Mouse (Mus musculus) v-Abl transformed pro-B cells (cell line): Measurements from ENCODE around the gene Spata5.

Source experiments
- in situ Hi-C, 2 experiments: fragments of 400-800 bp; cut with MboI; formaldehyde crosslinking; loops; one replicate each; pipeline ENCODE4 v1.15.1; 2025; ENCODE audit not compliant: unreplicated experiment in 2 of 2

Gene Spata5

GRCm38 (mm10) chr3:37418961-37419457 is 687 bp upstream of the Spata5 start:
- in situ Hi-C loops: loop anchor here (10.0 to 25.0 kb wide), 6 partner anchors 94 to 1068 kb away; partner anchors contain the start of genes Ankrd50 (in 1 of the 2), Bbs12 (in 1 of the 2), Ccna2 (in 1 of the 2) and Cetn4 (in 1 of the 2)

GRCm38 (mm10) chr3:37420072-37420471 is 376 bp downstream of the Spata5 start, which contains the start of gene Nudt6:
Gene Nudt6, minus strand, starts transcription at chr3:37420211.
- in situ Hi-C loops: loop anchor here (25.0 kb wide), 4 partner anchors 583 to 1067 kb away; partner anchors contain the start of genes Ankrd50 (in 1 of the 2), Ccna2 (in 1 of the 2) and Exosc9 (in 1 of the 2)

- in situ Hi-C loops: loop anchor here (25.0 kb wide), 4 partner anchors 583 to 1067 kb away; partner anchors contain the start of genes Ankrd50 (in 1 of the 2), Ccna2 (in 1 of the 2) and Exosc9 (in 1 of the 2)
Observed at GRCm38 (mm10) chr3:37420641-37421040, 945 bp downstream of the Spata5 start.

- in situ Hi-C loops: loop anchor here (25.0 kb wide), 4 partner anchors 584 to 1066 kb away; partner anchors contain the start of genes Ankrd50 (in 1 of the 2), Ccna2 (in 1 of the 2) and Exosc9 (in 1 of the 2)
Observed at GRCm38 (mm10) chr3:37421179-37421578, 1.5 kb downstream of the Spata5 start.

- in situ Hi-C loops: loop anchor here in 1 of 2 experiments (25.0 kb wide), 1 partner anchor 564 kb away; the partner anchor contains the start of gene 4932438A13Rik
Observed at GRCm38 (mm10) chr3:37426069-37426468, 6.4 kb downstream of the Spata5 start.

GRCm38 (mm10) chr3:37430359-37430758 is 10.7 kb downstream of the Spata5 start:
- in situ Hi-C loops: loop anchor here in 1 of 2 experiments (25.0 kb wide), 1 partner anchor 568 kb away; the partner anchor contains the start of gene 4932438A13Rik

- in situ Hi-C loops: loop anchor here in 1 of 2 experiments (25.0 kb wide), 1 partner anchor 577 kb away; the partner anchor contains the start of gene 4932438A13Rik
Observed at GRCm38 (mm10) chr3:37439770-37440169, 20.1 kb downstream of the Spata5 start.

GRCm38 (mm10) chr3:37443409-37443808 is 23.7 kb downstream of the Spata5 start:
- in situ Hi-C loops: loop anchor here in 1 of 2 experiments (25.0 kb wide), 1 partner anchor 581 kb away; the partner anchor contains the start of gene 4932438A13Rik

- in situ Hi-C loops: loop anchor here in 1 of 2 experiments (25.0 kb wide), 2 partner anchors 1031 to 1381 kb away; partner anchors contain the start of gene Ankrd50
Observed at GRCm38 (mm10) chr3:37455992-37456391, 36.3 kb downstream of the Spata5 start.

GRCm38 (mm10) chr3:37468170-37468569 is 48.5 kb downstream of the Spata5 start:
- in situ Hi-C loops: loop anchor here (5.0 to 25.0 kb wide), 4 partner anchors 164 to 1369 kb away; partner anchors contain the start of gene Ankrd50 (in 1 of the 2)

GRCm38 (mm10) chr3:37469353-37469752 is 49.7 kb downstream of the Spata5 start:
- in situ Hi-C loops: loop anchor here (5.0 to 25.0 kb wide), 4 partner anchors 163 to 1368 kb away; partner anchors contain the start of gene Ankrd50 (in 1 of the 2)

GRCm38 (mm10) chr3:37470867-37471266 is 51.2 kb downstream of the Spata5 start:
- in situ Hi-C loops: loop anchor here (5.0 to 25.0 kb wide), 5 partner anchors 134 to 1366 kb away; partner anchors contain the start of gene Ankrd50 (in 1 of the 2)

GRCm38 (mm10) chr3:37472461-37472860 is 52.8 kb downstream of the Spata5 start:
- in situ Hi-C loops: loop anchor here (5.0 to 25.0 kb wide), 5 partner anchors 132 to 1365 kb away; partner anchors contain the start of gene Ankrd50 (in 1 of the 2)

- in situ Hi-C loops: loop anchor here (5.0 to 10.0 kb wide), 4 partner anchors 128 to 638 kb away; no protein-coding TSS in a partner anchor
Observed at GRCm38 (mm10) chr3:37476485-37476884, 56.8 kb downstream of the Spata5 start.

- in situ Hi-C loops: loop anchor here (5.0 to 10.0 kb wide), 4 partner anchors 127 to 637 kb away; no protein-coding TSS in a partner anchor
Observed at GRCm38 (mm10) chr3:37477438-37478188, 57.9 kb downstream of the Spata5 start.

GRCm38 (mm10) chr3:37479771-37480170 is 60.1 kb downstream of the Spata5 start:
- in situ Hi-C loops: loop anchor here (5.0 to 10.0 kb wide), 4 partner anchors 125 to 635 kb away; no protein-coding TSS in a partner anchor

- in situ Hi-C loops: no loop called here
Observed at GRCm38 (mm10) chr3:37481295-37481694, 61.6 kb downstream of the Spata5 start.

- in situ Hi-C loops: no loop called here
Observed at GRCm38 (mm10) chr3:37482720-37483119, 63.0 kb downstream of the Spata5 start.

GRCm38 (mm10) chr3:37483709-37484265 is 64.1 kb downstream of the Spata5 start:
- in situ Hi-C loops: no loop called here

- in situ Hi-C loops: no loop called here
Observed at GRCm38 (mm10) chr3:37487639-37488038, 67.9 kb downstream of the Spata5 start.
